Mouse (Mus musculus): ENCODE measurements around the gene Tmem221.

Tmem221 gene

DNA sequence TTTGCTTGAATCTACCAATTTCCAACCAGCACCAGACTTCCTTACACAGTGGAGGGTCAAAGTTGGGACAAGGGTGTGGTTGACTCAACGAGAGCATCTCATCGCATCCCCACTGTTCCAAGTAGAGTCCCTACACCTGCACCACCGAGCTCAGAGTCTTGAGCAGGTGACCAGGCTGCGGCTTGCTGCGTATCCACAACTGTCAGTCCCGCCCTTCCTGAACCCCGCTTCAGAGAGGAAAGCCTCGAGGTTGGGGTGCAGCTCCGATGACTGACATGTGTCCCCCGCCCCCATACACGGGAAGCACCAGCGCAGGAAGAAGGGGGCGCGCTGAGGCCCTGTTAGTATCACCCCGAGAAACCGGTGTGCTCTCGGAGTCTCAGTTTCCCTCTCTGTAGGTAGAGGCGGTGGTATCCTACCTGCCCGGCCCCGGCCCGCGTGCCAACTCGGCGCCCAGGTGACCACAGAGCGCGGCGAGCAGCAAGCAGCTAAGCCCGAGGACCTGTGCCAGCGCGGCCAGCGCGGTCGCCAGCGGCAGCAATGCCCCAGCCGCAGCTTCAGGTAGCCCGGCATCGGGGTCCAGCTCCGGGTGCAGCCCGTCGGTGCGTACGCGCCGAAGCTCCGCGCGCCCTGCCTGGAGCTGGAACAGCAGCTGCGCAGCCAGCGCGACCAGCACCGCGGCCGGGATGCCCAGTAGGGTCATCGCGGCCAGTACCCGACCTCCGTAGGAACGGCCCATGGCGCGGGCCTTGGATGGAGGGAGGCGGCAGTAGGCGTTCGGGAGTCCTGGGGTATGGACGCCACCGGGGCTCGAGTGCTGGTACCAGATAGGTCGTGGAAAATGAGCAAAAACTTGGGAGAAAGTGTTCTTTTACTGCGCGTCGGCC is at the start of gene Tmem221:
Gene Tmem221 (minus strand): TSS at position 801 of the 887 bp plus-strand sequence.
- WGBS = 6% methylated on average over 70 of the region's 70 CpGs

DNA sequence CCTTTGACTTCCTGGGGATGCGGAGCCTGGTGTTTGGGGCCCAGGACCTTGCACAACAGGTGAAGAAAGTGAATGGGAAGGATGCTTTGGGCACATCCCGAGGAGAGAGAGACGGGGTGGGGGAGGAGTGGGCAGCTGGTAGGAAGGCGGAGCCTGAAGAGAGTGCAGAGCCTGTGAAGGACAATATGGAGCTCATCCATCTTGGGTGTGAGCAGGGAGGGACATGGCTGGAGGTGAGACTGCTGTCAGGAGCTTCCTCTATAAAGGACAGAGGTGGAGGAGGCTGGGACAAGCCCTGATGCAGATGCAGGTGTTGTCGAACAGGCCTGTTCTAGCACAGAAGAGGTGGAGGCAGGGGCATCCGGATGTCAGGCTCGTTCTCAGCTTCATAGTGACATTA is 45.4 kb upstream of the Tmem221 start:
- WGBS = 76% methylated on average over 7 of the region's 7 CpGs

DNA sequence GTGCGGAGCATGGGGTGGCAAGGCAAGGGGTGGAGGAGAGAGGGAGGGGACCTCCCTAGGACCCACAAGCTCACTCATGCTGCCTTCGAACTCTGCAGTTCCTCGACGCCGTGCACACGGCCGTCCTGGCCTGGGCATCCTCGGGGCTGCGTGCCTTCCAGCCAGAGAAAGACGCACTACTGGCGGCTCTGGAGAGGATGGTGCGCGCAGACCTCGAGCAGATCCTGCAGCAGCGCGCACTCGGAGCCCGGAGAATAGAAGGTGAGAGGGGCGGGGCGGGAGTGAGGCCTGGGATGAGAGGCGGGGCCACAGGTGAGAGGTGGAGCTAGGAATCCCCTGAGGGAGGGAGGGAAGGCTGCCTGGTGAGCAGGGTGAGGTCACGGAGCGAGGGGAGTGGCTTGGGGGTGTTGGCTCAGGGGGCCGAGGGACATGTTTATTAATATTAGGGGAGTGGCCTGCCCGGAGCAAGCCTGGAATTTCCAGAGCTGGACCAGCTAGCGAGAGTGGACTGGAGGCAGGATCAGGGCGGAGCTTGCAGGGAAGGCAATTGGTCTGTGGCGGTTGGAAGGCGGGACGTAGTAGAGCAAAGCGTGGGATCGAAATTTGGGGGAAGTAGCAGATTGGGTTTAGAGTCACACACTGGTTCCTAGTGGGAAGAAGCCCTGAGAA is 44.1 kb upstream of the Tmem221 start:
- WGBS = 9% methylated on average over 32 of the region's 32 CpGs

DNA sequence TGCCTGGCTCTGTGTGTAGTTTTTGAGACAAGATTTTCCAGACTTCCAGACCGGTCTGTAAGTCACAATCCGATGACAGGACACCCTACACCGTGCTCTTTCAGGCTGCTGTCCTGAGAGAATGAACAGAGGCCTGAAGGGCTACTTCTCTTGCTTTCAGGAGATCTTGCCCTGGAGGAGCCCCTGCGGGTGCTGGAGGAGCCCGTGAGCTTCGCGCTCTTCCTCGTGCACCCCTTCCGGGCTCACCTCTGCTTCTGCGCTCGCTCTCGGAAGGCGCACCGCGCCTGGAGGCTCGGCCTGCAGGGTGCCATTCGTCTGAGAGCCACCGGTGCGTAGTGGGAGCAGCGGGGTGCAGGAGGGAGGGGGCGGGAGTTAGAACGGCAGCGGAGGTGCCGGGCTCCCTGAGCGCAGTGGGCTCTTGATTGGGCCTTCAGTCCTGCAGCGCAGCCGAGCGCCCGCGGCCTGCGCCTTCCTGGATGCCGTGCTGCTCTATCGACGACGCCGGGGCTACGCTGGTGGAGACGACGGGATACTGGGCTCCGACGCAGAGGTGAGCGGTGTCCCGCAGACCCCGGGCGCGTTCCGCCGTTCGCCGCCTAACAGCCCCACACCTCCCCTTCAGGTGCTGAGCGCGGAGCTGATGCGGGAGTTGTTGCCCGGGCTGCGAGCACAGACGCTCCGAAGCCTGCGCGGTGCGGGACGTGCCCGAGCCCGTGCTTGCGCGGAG is 43.4 kb upstream of the Tmem221 start:
- WGBS = 7% methylated on average over 63 of the region's 65 CpGs

DNA sequence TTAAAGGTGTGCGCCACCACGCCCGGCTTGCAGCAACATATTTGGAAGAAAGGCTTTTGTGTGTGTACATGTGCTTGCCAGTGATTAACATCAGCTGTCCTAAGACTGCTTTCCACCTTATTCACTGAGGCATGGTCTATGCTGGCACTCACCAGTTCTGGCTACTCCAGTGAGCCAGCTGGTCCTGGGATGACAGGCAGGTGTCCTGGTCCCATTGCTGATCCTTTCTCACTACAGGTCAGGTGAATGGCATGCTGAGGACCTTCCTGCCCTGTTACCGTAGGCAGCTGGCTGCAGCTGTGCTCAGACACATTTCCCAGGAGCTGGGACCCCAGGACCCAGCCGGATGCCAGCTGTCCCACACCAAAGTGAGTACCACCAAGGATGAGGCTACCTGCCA is 40.2 kb upstream of the Tmem221 start:
- WGBS = 95% methylated on average over 5 of the region's 5 CpGs

DNA sequence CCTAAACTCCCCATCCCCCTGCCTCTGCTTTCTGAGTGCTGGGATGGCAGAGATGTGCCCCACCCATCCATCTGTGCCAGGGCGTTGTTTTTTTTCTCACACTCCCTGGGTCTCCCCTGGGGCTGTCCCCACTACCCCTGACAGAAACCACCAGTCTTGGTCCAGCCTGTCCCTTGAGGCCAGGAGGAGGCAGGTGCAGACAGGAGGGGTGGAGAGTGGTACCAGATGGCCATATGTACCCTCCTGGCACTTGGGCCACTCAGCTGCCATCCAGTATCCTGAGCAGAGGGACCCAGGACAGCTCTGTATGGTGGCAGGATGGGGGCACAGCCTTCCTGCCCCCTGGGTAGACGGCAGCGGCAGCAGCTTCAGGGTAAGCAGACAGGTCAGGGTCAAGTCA is 38.8 kb upstream of the Tmem221 start, which contains the start of gene Fam129c:
Gene Fam129c (plus strand): TSS at position 198 of the 400 bp plus-strand sequence.
- 85% methylated on average over 3 of the region's 3 CpGs for WGBS

DNA sequence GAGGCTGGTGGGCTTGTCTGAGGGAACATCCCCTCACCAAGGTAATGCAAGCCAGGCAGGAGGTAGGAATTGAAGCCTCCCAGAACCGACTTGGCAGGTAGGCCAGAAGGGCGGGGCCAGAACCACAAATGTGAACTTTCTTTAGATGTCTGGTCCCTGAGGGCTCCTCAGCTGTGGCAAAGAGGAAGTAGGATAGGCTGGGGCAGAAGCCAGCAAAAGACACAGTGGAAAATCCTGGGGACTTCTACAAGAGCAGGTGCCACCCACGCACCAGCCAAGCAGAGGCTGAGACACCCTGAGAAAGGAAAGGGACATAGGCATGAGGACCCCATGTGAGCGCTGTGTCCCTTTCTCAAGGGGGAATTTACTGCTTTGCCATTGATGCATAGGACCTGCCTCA is 38.1 kb upstream of the Tmem221 start:
- 73% methylated on average over 4 of the region's 4 CpGs for WGBS

DNA sequence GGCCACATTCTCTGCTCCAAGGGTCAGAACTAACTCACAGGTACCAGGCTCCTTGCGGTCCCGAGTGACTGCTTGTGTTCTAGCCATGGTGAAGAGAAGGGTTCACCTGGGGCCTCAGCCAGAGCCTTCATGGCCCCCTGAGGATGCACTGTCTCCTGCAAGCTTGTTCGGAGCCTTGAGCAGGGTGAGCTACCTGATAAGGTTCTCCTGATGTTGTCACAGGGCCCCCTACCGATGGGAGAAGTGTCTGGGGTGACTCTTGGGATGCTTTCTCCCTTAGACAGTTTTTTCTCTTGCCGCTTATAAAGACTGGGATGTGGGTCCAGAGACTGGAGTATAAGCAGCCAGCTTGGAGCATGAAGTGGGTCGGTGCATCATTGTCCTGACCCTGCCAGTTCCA is 37.7 kb upstream of the Tmem221 start:
- WGBS = 60% methylated on average over 6 of the region's 6 CpGs

DNA sequence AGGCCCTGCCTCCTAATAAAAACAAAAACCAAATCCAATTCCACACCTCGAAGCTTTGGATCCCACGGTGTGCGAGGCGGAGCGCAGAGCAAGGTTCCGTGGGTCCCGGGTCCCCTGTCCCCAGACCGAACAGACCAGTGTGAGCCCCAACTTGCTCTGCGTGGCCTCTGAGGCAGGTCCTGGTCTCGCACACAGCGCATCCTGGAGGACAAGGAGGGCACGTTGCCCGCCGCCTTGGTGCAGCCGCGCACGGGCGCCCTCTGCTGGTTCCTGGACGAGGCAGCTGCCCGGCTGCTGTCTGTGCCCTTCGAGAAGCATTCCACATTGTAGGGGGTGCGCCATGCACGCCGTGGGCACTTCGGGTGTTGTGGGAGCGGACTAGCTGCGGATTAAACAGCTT is 37.2 kb upstream of the Tmem221 start:
- WGBS = 6% methylated on average over 27 of the region's 27 CpGs

DNA sequence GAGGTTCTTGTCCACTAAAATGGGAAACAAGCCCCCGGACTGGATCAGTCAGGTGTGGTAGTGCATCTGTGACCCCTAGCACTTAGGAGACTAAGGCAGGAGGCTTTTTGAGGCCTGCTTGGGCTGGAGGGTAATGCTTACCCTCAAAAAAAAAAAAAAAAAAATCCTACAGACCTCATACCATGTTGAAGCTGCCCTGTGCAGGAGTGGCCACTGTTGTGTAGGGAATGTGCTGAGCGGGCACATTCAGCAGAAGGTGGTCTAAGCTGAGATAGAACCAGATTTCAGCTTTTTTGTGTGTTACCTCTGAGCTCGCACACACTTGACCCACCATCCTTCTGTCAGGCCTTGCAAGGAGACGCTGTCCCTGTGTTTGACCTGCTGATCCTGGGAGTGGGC is 35.7 kb upstream of the Tmem221 start:
- 96% methylated on average over 4 of the region's 4 CpGs for WGBS

DNA sequence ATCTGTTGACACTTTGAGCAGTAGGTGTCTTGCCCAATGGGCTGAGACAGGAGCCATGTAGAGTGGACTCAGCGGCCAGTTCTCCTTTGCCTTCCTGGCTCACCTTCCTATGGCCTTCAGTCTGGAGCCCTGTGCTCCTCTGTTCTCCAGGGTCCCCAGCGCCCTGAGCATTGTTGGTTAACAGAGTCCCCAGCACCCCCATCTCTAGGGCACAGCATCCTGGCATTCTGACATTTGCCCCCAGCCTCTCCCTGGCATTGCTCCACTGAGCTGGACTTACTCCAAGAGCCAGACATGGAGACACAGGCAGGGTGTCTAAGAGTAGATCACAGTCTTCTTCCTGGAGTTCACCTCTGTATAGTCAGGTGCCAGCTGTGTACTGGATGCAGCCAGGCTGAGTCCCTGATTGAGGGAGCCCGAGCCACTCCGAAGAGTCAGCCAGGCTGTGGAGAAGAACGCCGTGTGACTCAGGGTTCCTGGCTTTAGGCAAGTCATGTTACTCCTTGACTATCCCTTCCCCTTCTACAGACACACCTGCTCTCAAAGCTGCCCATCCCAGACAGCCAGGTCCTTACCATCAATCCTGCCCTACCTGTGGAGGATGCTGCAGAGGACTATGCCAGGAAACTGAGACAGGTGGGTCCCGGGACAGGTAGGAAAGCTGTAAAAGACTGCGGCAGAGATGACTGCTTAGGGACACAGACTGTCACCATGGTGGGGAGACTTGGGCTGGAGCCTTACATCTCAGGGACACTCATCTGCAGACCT is 35.1 kb upstream of the Tmem221 start:
- 84% methylated on average over 8 of the region's 8 CpGs for WGBS

DNA sequence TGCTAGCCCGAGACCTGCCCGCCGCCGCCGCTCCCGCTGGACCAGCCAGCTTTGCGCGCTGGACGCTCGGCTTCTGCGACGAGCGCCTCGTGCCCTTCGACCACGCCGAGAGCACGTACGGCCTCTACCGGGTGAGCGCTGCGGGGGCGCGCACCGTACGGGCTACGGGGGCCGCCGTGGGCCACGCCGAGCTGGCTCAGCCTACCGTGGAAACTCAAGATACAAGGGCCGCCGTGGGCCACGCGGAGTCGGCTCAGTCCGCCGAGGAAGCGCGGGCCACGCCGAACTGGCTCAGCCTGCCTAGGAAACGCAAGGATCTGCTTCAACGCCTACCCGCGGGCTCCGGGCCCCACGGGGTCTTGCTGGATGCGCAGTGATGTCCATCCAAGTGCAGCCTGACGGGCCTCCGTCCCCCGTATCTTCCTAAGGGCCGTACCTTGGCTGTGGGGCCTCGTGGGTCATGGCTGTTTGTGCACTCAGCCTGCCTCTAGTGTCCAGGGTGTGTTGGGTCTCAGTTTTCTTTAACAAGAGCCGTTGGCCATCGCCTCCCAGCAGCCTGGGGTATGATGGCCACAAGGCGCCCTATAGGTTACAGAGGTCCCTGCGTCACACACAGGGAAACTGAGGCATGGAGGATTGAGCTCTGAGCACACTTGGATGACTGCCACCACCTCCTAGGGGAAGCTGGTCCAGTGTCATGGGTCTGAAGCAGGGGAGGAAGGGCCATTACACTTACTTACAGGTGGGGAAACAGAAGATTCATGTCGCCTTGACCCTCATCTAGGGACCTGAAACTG is 33.9 kb upstream of the Tmem221 start:
- 4% methylated on average over 60 of the region's 60 CpGs for WGBS

DNA sequence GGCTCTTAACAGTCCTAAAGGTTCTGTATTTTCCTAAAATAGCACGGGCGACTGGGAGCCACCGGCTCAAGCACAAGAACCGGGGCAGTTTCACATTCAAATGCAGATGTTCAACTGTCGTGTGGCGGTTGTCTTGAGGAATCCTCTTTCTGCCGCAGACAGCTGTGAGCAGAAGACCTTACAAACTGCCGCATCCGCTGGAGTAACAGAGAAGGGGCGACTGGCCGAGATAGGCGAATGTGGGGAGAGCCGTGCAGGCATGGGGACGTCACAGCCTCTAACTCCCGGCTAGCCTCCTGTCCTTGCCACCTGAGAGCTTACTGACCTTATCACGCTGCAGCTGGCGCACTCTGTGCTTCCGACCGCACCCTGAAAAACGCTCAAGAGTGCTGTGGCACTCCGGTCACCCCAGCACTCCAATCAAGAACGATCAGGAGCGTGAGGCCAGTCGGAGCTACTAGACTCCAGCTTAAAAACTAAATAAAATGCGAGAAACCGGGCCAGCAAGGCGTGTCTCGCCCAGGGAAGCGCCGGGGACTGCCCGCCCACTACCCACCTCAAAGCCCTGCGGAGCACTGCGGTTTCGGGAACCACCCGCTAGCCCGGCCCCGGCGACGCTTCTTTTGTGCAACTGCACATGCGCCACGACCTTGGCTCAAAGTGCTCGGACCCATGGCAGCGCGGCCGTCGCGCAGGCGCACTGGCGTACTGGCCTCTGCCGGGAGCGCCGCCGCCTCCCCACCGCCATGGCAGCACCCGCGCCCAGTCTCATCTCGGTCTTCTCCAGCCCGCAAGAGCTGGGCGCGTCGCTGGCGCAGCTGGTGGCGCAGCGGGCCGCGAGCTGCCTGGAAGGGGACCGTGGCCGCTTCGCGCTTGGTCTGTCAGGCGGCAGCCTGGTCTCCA is 33.1 kb upstream of the Tmem221 start, which contains the start of gene Pgls:
Gene Pgls (plus strand): TSS at position 706 of the 903 bp plus-strand sequence.
- WGBS = under 1% methylated on average over 71 of the region's 71 CpGs

DNA sequence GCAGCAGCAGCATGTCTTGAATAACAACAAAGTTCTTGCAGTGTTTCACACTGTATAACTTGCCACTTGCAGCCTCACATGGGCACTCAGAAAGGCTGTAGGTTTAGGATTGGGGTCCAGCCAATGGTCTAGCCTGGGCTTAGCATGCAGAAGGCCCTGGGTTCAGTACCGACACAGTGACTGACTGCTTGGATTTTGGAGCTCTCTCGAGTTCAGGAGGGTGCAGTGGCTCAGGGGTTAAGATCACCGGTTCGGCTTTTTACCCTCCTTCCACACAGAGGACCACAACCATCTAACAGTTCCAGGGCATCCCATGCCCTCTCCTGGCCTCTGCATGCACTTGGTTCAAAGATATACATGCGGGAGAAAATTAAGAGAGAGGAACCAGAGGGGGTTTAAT is 32.3 kb upstream of the Tmem221 start:
- 11% methylated on average over 5 of the region's 5 CpGs for WGBS

DNA sequence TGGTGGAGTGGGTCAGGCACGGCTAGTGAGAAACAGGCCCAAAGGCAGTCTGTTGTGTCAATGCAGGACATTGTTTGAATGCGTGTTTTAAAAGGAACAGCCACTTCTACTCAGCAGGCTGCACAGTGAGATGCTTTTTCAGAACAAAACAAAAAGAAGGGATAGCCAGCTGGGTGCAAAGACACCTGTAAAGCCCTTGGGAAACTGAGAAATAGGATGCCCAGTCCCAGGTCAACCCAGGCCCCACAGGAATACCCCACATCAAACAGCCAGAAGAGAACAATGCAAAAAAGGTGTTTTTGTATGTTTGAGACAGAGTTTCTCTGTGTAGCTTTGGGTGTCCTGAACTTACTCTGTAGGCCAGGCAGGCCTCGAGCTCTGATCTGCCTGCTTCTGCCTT is 30.1 kb upstream of the Tmem221 start:
- WGBS = 57% methylated on average over 3 of the region's 3 CpGs

DNA sequence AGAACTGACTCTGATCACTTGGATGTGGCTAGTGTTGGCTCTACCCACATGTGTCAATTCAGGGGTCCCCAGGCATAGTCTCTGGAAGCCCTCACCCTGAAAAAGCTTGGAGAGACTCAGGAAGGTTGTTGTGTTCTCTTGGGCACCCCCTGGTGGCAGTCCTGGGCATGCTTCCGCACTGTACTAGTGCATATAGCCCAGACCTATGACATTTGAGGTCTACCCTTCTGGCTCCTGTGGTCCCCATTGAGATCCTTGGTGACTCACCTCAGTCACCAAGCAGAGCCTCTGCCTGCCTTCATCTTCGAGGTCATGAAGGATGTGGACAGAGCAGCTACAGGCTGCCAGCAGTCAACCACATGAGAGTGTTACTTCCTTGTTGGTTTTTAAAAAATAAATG is 28.2 kb upstream of the Tmem221 start:
- 68% methylated on average over 2 of the region's 2 CpGs for WGBS

DNA sequence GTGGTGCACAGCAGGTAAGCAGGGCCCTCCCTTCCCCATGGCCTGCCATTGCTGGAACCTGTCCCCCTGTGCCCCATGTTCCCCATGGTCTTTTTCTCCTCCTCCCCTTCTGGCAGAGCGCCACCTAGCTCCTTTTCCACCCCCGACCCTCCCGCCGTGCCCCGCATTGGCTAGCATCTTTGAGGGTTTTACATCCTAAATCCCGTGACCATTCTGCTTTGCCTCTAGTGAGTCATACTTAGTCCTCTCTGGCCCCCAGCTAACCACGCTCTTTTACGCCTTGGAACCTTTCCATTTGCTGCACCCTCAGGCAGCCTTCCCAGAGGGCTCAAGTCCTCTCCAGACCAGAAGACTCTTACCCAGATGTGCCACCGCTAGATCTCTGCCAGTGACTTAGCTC is 21.5 kb upstream of the Tmem221 start:
- WGBS = 52% methylated on average over 8 of the region's 9 CpGs

DNA sequence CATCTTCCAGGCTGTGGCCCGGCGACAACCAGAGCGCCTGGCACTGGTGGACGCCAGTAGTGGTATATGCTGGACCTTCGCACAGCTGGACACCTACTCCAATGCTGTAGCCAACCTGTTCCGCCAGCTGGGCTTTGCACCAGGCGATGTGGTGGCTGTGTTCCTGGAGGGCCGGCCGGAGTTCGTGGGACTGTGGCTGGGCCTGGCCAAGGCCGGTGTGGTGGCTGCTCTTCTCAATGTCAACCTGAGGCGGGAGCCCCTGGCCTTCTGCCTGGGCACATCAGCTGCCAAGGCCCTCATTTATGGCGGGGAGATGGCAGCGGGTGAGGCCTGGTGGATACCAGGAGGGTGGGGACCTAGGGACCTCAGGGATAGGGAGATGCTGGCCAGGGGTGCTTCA is 20.8 kb upstream of the Tmem221 start:
- WGBS = 77% methylated on average over 14 of the region's 14 CpGs

DNA sequence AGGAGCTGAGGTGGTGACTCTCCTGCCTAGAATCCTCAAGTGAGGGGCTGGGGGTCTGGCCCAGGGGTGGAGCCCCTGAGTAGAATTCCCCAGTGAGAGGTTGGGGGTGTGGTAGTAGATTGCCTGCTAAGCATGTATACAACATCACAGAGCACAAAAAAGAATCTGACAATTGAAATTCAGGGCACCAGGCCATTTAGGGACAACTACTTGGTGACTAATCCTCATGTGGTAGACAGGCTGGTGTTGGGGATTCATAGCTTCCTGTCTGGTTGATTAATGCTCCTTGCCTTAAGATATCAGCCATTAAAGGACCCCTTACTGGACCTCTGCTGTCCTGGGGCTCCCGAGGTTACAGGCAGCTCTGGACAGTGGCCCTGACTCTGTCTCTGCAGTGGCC is 20.3 kb upstream of the Tmem221 start:
- 68% methylated on average over 1 of the region's 1 CpGs for WGBS
